ENCODE assay signal across 8 mouse cellular contexts in the genomic region with DNA sequence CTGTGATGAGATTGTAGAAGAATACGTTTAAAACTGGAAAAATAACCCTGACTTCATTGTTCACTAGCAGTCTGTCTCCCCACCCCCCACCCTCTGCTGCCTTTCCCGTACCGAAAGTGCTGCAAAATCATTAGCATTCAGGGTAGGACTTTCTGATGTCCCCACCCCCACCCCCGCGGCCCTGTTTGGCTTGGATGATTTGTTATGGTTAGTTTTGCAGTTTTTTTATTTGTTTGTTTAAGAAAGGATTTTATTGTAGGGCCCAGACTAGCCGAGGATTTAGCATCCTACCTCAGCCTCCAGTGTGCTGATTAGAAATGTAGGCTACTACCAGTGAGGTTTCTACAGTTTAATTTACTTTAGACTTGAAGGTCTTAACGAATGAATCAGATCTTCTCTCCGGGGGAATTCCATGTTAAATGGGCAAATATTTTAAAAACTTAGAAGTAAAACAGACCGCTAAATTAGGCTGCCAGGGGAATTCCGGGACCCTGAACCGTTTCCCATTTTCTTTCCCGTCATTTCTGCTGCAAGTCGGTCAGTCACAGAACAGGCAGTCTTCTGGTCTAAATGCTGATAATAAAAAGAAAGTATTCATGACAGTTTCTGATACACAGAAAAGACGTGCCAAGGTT. TPM values are rescaled to one million over a fixed set of nuclear protein-coding genes. Genes with fewer than 3 reads are reported as not detected.
DNase-seq lines count a peak whose midpoint lies in the region; ATAC-seq lines count a peak whose summit lies in the region.

No protein-coding gene starts in this region.

- peak overlapping the region; percentile 95 for H3K9ac ChIP-seq in heart, embryonic 13.5 days
- H3K9ac ChIP-seq in liver, embryonic 13.5 days: peak overlapping the region; percentile 86
- peak overlapping the region; percentile 50; the same call in 1 of the 2 replicates for H3K9ac ChIP-seq in stomach, embryonic 15.5 days

- 20% methylated on average over 14 of the region's 14 CpGs for WGBS in heart, embryonic 13.5 days
- 28% methylated on average over 14 of the region's 14 CpGs for WGBS in liver, embryonic 13.5 days (ENCODE audit: insufficient replicate concordance)
- WGBS in stomach, embryonic 15.5 days: 13% methylated on average over 14 of the region's 14 CpGs

- no peaks in the 10 kb centered on the region for H3K9me3 ChIP-seq in heart, embryonic 13.5 days
- no peaks in the 10 kb centered on the region for H3K9me3 ChIP-seq in liver, embryonic 13.5 days (replicated peaks)
- no peaks in the 10 kb centered on the region for H3K9me3 ChIP-seq in stomach, embryonic 15.5 days

- no peak for ATAC-seq in heart, embryonic 13.5 days (ENCODE audit: extremely low read depth, insufficient number of reproducible peaks, low FRiP score, low TSS enrichment)
- ATAC-seq in liver, embryonic 13.5 days (ENCODE audit: low read depth): no peak
- ATAC-seq in stomach, embryonic 15.5 days (ENCODE audit: insufficient read depth, low FRiP score, low read depth): no peak

- peak overlapping the region; percentile 99 for H3K27ac ChIP-seq in heart, embryonic 13.5 days (replicated peaks)
- peak overlapping the region; percentile 99 for H3K27ac ChIP-seq in liver, embryonic 13.5 days
- H3K27ac ChIP-seq in stomach, embryonic 15.5 days: peak overlapping the region; percentile 98

- peak; percentile 60 to 90 for DNase-seq in adrenal gland, adult (ENCODE audit: inconsistent age in 2 of 2, low spot score in 1 of 2)
- DNase-seq in adrenal gland, postnatal 25 days: no peak
- DNase-seq in 3134 (ENCODE audit: extremely low read depth, insufficient read length, low spot score): peak; percentile 62
- DNase-seq in c-Kit-positive CD71-positive TER-119-negative erythroid progenitor cells, embryonic 14.5 days (ENCODE audit: low read depth): peak; percentile 57
- no peak for DNase-seq in liver, embryonic 13.5 days
- no peak for DNase-seq in layer of hippocampus, adult 11-12 months (ENCODE audit: low spot score)

- peak overlapping the region; percentile 78 for H3K4me2 ChIP-seq in heart, embryonic 13.5 days
- peak overlapping the region; percentile 89 for H3K4me2 ChIP-seq in liver, embryonic 13.5 days
- peak overlapping the region; percentile 48 for H3K4me2 ChIP-seq in stomach, embryonic 15.5 days

- H3K27me3 ChIP-seq in heart, embryonic 13.5 days (replicated peaks): no peaks in the 10 kb centered on the region
- no peaks in the 10 kb centered on the region for H3K27me3 ChIP-seq in liver, embryonic 13.5 days
- H3K27me3 ChIP-seq in stomach, embryonic 15.5 days (replicated peaks): no peaks in the 10 kb centered on the region

- peaks cover 14% of the 10 kb centered on the region for H3K36me3 ChIP-seq in heart, embryonic 13.5 days
- peaks cover 13% of the 10 kb centered on the region for H3K36me3 ChIP-seq in liver, embryonic 13.5 days
- 0 out of 2 replicates have a peak, but pooled peaks cover 7% of the 10 kb centered on the region for H3K36me3 ChIP-seq in stomach, embryonic 15.5 days

- peaks cover 31% of the 10 kb centered on the region for H3K4me1 ChIP-seq in heart, embryonic 13.5 days
- H3K4me1 ChIP-seq in liver, embryonic 13.5 days (replicated peaks): peaks cover 32% of the 10 kb centered on the region
- H3K4me1 ChIP-seq in stomach, embryonic 15.5 days: peaks cover 9% of the 10 kb centered on the region; the same call in 1 of the 2 replicates

- H3K4me3 ChIP-seq in heart, embryonic 13.5 days: peak overlapping the region; percentile 72
- H3K4me3 ChIP-seq in liver, embryonic 13.5 days (replicated peaks): peak overlapping the region; percentile 78
- H3K4me3 ChIP-seq in stomach, embryonic 15.5 days (replicated peaks): peak overlapping the region; percentile 66

RNA-seq across cellular contexts. Expression of gene Birc2, which starts 1.1 kb away (rescaled TPM):
- total RNA-seq in adrenal gland, postnatal 25 days (2021): 59.7 and 72.9 TPM in 2 replicates
- 21.6 and 22.7 TPM in 2 replicates for polyA plus RNA-seq in heart, embryonic 13.5 days (2015; fragmentation: Nextera tagmentation; extraction: Ambion mirVana)
- polyA plus RNA-seq in liver, embryonic 13.5 days (2015; fragmentation: Nextera tagmentation; extraction: Ambion mirVana): 11.7 and 15.7 TPM in 2 replicates
- polyA plus RNA-seq in stomach, embryonic 15.5 days (2015; fragmentation: Nextera tagmentation; extraction: Ambion mirVana): 34.8 and 35.6 TPM in 2 replicates

RNA-seq across cellular contexts. Expression of gene Birc3, which starts 35.1 kb away (rescaled TPM):
- 36.9 and 44.4 TPM in 2 replicates for total RNA-seq in adrenal gland, postnatal 25 days (2021)
- 3.8 and 5.3 TPM in 2 replicates for polyA plus RNA-seq in heart, embryonic 13.5 days (2015; fragmentation: Nextera tagmentation; extraction: Ambion mirVana)
- polyA plus RNA-seq in liver, embryonic 13.5 days (2015; fragmentation: Nextera tagmentation; extraction: Ambion mirVana): 4.8 and 5.7 TPM in 2 replicates
- polyA plus RNA-seq in stomach, embryonic 15.5 days (2015; fragmentation: Nextera tagmentation; extraction: Ambion mirVana): 9.6 and 9.7 TPM in 2 replicates

Comparison
In these comparisons a context has a peak if more than half of its experiments do, and no peak if none do; other contexts are left out.
1. DNase-seq: peak in adrenal gland, adult (2 of 2), 3134 (single experiment) and c-Kit-positive CD71-positive TER-119-negative erythroid progenitor cells, embryonic 14.5 days (single experiment); none in adrenal gland, postnatal 25 days (single experiment), liver, embryonic 13.5 days (single experiment) and layer of hippocampus, adult 11-12 months (single experiment).
2. Peak in every context shown above with its lines, with median percentiles within 50 percentile points of each other: H3K27ac ChIP-seq, H3K4me2 ChIP-seq, H3K4me3 ChIP-seq and H3K9ac ChIP-seq.